Mouse (Mus musculus) lung, postnatal 0 days (tissue): ENCODE measurements at regions not wholly inside any gene's neighbourhood (a gene's known extent, or its start where the extent isn't known, plus 50 kb on each side); places are given as distances from the start of the nearest gene placed in this dataset.

Source experiments
- ATAC-seq: fragments of 200-750 bp; cut with Nextera tagmentation; 2 replicates; pipeline ENCODE4 v1.8.0; 2017; ENCODE audit warnings: moderate library complexity
- DNase-seq: peaks from one replicate; pipeline ENCODE4 v3.0.0-alpha.2; 2016; ENCODE audit warnings: low spot score
- H3K27ac ChIP-seq: fragments of 300-500 bp; sonication (generic); 2 replicates; pipeline ENCODE4 v1.5.1; 2014; ENCODE audit warnings: antibody characterized with exemption, mild to moderate bottlenecking, low read length, mixed read lengths
- H3K27me3 ChIP-seq: fragments of 300-500 bp; sonication (generic); replicated peaks from 2 replicates; pipeline ENCODE4 v1.6.1; 2014; ENCODE audit warnings: low read length, mixed read lengths; ENCODE audit not compliant: insufficient read depth
- H3K36me3 ChIP-seq: fragments of 300-500 bp; sonication (generic); 2 replicates; pipeline ENCODE4 v1.6.1; 2014; ENCODE audit warnings: low read length, mixed read lengths; ENCODE audit not compliant: insufficient read depth
- H3K4me1 ChIP-seq: fragments of 300-500 bp; sonication (generic); 2 replicates; pipeline ENCODE4 v1.6.1; 2014; ENCODE audit warnings: antibody characterized with exemption, low read depth, low read length, mixed read lengths; ENCODE audit not compliant: insufficient read depth
- H3K4me2 ChIP-seq: fragments of 300-500 bp; sonication (generic); replicated peaks from 2 replicates; pipeline ENCODE4 v1.6.1; 2014; ENCODE audit warnings: low read depth, mild to moderate bottlenecking, low read length, moderate library complexity, mixed read lengths
- H3K4me3 ChIP-seq: fragments of 300-500 bp; sonication (generic); 2 replicates; pipeline ENCODE4 v1.5.1; 2014; ENCODE audit warnings: low read depth, low read length
- H3K9ac ChIP-seq: fragments of 300-500 bp; sonication (generic); replicated peaks from 2 replicates; pipeline ENCODE4 v1.6.1; 2014; ENCODE audit warnings: low read depth, mild to moderate bottlenecking
- H3K9me3 ChIP-seq: fragments of 300-500 bp; sonication (generic); 2 replicates; pipeline ENCODE4 v1.6.1; 2016; ENCODE audit warnings: low read length, mixed read lengths
- CTCF ChIP-seq: IDR thresholded peaks from 2 replicates; pipeline ENCODE4 v1.5.1; 2016; ENCODE audit warnings: antibody characterized with exemption, mild to moderate bottlenecking
- EP300 ChIP-seq: IDR thresholded peaks from 2 replicates; pipeline ENCODE4 v1.6.1; 2016; ENCODE audit warnings: antibody characterized with exemption, mild to moderate bottlenecking, control low read depth
- WGBS: fragments of 180-500 bp; shearing (Covaris S2); extraction: QIAGEN DNeasy Blood & Tissue Kit; methylation state at CpG from one replicate; pipeline ENCODE4 v1.1.7; 2014; 5-methylcytosine and 5-hydroxymethylcytosine counted together

DNA sequence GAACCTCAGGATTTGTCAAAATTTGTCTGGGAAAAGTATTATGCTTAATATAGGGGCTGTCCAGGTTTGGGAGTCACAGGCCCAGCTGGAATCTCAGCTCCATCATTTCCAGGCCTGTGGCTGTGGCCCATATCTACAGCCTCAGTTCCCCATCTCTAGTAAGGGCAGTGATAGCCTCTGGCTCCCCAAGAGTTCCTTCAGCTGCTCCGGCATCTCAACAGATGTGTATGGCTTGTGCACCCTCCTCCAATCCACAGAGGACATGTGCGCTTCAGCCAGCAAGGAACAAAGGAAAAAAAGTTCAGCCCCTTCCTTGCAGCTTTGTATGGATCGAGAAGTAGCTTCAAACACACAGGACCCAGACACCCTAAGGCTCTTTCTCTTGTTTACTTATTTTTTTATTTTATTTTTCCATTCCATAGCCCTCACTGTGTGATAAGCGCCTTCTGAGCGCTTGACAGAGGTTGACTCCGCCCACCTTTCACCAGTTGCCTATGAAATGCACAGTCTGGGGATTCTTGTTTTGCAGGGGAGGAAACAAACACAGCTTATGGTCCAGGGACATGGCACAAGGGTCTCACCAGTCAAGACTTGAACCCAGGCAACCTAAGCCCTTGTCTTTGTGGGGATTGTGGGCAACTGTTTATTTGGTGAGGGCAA lies 222.3 kb upstream of the Klf3 start:
- H3K9me3 ChIP-seq, result no peaks in the 10 kb centered on the region
- 71% methylated on average over 6 of the region's 6 CpGs for WGBS
- H3K4me2 ChIP-seq, result no peak overlapping the region
- H3K27me3 ChIP-seq, result no peaks in the 10 kb centered on the region
- no peak overlapping the region for H3K27ac ChIP-seq
- no peak overlapping the region for H3K4me3 ChIP-seq
- no peaks in the 10 kb centered on the region for H3K36me3 ChIP-seq
- H3K9ac ChIP-seq, result no peak overlapping the region
- no peak for ATAC-seq
- H3K4me1 ChIP-seq, result peaks cover 7% of the 10 kb centered on the region
- no peak for TF ChIP-seq CTCF
- no peak for TF ChIP-seq EP300
- DNase-seq, result peak; percentile 36

DNA sequence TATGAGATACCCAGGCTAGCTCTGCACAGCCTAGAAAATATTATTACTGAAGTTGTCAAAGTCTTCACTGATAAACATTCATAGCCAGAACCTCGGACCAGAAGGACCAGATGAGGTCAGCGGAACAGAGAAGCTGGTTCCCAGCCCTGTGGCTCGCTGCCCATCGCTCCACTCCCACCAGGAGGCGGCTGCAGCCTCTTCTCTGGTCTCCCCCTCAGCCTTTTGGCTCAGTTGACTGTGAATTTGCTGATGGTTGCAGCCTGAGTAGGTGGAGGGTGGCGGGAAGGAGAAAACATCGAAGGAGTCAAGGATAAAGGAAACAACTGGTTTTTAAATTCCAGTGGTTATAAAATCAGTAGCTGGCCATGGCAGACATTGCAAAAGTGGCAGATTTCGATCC lies 221.7 kb upstream of the Klf3 start:
- TF ChIP-seq CTCF (peak; percentile 44), EP300 (no peak)
- H3K9me3 ChIP-seq, result no peaks in the 10 kb centered on the region
- no peak overlapping the region for H3K4me3 ChIP-seq
- no peak overlapping the region for H3K27ac ChIP-seq
- peaks cover 7% of the 10 kb centered on the region for H3K4me1 ChIP-seq
- no peaks in the 10 kb centered on the region for H3K27me3 ChIP-seq
- H3K9ac ChIP-seq, result no peak overlapping the region
- H3K4me2 ChIP-seq, result no peak overlapping the region
- DNase-seq (peak; percentile 42), ATAC-seq (no peak)
- 45% methylated on average over 8 of the region's 8 CpGs for WGBS
- no peaks in the 10 kb centered on the region for H3K36me3 ChIP-seq

DNA sequence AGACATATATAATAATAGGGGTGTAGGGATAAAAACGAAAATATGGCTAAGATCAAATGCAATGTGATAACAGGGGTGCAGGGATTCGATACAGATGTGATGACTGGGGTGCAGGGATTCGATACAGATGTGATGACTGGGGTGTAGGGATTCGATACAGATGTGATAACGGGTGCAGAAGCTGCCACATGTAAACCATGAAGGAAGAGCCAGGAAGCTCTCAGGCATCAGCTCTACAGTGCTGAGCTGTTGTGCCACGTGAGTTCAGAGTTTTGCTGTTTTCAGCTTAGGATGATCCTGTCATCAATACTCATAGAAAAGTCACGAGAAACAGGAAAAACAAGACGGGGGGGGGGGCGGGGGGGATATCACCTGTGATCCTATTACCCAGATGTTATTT lies 221.2 kb upstream of the Klf3 start:
- Histone ChIP-seq H3K4me3 (no peak overlapping the region), H3K9ac (no peak overlapping the region), H3K27ac (no peak overlapping the region), H3K9me3 (no peaks in the 10 kb centered on the region), H3K27me3 (no peaks in the 10 kb centered on the region), H3K36me3 (no peaks in the 10 kb centered on the region), H3K4me1 (peaks cover 7% of the 10 kb centered on the region), H3K4me2 (no peak overlapping the region)
- ATAC-seq, result no peak
- TF ChIP-seq EP300 (no peak), CTCF (no peak)
- DNase-seq, result no peak
- WGBS, result 63% methylated on average over 9 of the region's 9 CpGs

DNA sequence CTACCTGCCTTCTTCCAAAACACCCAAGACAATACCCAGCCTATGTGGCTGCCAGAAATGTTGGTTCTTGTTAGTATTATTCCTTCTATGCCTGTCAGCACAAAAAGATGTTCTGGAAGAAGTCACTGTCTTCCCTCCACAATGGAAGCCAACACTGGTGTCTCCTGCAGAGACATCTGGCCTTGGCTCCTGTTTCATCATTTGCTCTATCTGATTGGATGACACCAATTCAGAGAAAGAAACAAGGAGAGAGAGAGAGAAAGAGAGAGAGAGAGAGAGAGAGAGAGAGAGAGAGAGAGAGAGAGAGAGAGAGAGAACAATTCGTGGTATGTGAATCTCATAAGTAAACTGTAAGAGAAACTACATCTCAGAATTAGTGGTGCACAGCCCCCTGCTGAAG lies 218.9 kb upstream of the Klf3 start:
- H3K27me3 ChIP-seq, result no peaks in the 10 kb centered on the region
- no peak overlapping the region for H3K4me3 ChIP-seq
- no peaks in the 10 kb centered on the region for H3K9me3 ChIP-seq
- H3K36me3 ChIP-seq, result no peaks in the 10 kb centered on the region
- no peak for DNase-seq
- no peak for ATAC-seq
- no peak overlapping the region for H3K9ac ChIP-seq
- H3K4me2 ChIP-seq, result no peak overlapping the region
- TF ChIP-seq CTCF, result no peak
- TF ChIP-seq EP300, result no peak
- H3K4me1 ChIP-seq, result peaks cover 7% of the 10 kb centered on the region
- WGBS, result 35% methylated on average over 1 of the region's 1 CpGs
- H3K27ac ChIP-seq, result no peak overlapping the region

DNA sequence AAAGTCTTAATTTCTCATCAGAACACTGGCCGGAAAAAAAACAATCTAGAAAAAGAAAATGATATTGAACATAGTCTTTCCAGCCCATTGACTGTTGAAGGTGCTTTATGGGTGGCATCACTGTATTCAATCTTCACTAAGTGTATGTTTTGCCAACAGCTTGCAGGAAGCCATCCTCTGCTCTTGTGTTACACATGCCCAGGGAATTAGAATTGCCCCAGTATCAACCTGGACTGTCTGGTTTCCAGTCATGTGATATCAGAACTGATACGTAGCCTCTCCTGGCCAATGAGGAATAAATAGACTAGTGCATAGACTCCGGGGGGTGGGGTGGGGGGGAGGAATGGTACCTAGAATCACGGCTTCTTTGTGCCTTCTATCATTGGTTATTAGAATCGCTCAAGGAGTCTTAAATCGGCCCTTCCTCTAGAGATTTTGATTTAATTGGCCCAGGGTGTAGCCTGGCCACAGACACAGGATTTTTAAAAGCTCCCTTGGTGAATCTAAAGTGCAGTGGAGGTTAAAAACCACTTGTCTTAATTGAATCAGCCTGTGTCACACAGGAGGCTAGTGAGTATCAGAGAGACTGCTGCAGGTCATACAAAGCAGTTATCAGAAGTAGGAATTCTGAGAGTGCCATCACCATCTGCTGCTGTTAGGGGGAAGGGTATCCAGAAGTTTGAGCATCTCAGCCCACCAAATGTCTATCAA lies 218.0 kb upstream of the Klf3 start:
- Histone ChIP-seq H3K36me3 (no peaks in the 10 kb centered on the region), H3K27ac (no peak overlapping the region), H3K9ac (no peak overlapping the region), H3K27me3 (no peaks in the 10 kb centered on the region), H3K4me1 (no peaks in the 10 kb centered on the region), H3K4me2 (no peak overlapping the region), H3K9me3 (no peaks in the 10 kb centered on the region), H3K4me3 (no peak overlapping the region)
- ATAC-seq (no peak), DNase-seq (no peak)
- TF ChIP-seq CTCF, result no peak
- TF ChIP-seq EP300, result no peak
- WGBS, result 91% methylated on average over 6 of the region's 6 CpGs

DNA sequence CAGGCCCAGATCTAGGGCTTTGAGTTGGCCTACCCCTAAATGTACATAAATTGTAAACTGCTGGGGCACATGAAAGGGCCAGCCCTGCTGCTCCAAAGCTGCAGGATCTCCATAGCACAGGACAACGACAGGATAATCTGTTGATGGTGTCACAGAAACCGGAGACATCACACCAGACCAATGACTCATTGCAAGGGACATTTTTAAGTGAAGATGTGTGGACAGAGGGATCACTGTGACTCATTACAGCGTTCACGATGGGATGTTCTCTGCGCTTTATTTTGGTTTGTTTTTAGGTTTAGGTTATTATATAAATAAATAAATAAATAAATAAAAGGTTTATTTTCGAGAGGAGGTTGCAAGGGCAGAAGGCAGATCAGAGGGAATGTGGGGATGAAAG lies 216.9 kb upstream of the Klf3 start:
- Histone ChIP-seq H3K27me3 (no peaks in the 10 kb centered on the region), H3K4me1 (no peaks in the 10 kb centered on the region), H3K4me2 (no peak overlapping the region), H3K4me3 (no peak overlapping the region), H3K9me3 (no peaks in the 10 kb centered on the region), H3K36me3 (no peaks in the 10 kb centered on the region), H3K9ac (no peak overlapping the region), H3K27ac (no peak overlapping the region)
- WGBS, result 85% methylated on average over 6 of the region's 6 CpGs
- TF ChIP-seq CTCF (no peak), EP300 (no peak)
- ATAC-seq, result no peak
- no peak for DNase-seq
